Mouse (Mus musculus): ENCODE measurements at regions not wholly inside any gene's neighbourhood (a gene's known extent, or its start where the extent isn't known, plus 50 kb on each side); places are given as distances from the start of the nearest gene placed in this dataset.

DNA sequence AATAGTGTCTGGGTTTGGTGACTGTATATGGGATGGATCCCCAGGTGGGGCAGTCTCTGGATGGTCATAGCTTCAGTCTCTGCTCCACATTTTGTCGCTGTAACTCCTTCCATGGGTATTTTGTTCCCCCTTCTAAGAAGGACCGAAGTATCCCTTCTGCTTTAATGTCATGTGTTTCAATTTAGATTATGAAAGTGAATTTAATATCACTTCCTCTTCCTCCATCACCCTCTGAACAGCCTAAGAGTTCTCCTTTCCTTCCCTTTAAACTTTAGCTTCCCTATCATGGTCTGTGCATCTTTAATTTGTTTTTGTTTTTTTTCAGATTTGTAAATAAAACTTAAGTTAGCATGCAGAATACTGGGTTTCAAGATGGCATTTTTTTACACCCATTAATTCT lies 211.0 kb upstream of the Phyhipl start:
- POLR2A ChIA-PET = no interaction called here

GRCm38 (mm10) chr10:70864650-70865049 lies 208.9 kb upstream of the Phyhipl start:
- ChIA-PET CTCF (no interaction called here), POLR2A (no interaction called here)
- H3K27me3 ChIP-seq = no peaks in the 10 kb centered on the region
- no peak for DNase-seq (ENCODE audit: low read depth, low spot score)
- in situ Hi-C loops (cut with MboI; ENCODE audit: low pct_unique_long_range_greater_than_20kb) = no loop called here
- TF ChIP-seq CTCF (IDR thresholded peaks at IDR 0.05) = no peak
- ATAC-seq = no peak

More for the DNA sequence above, 211.0 kb upstream of the Phyhipl start:
- ATAC-seq (no peak), DNase-seq (ENCODE audit: low read depth, low spot score) (no peak)
- H3K27me3 ChIP-seq = no peaks in the 10 kb centered on the region
- in situ Hi-C loops (cut with MboI; ENCODE audit: low pct_unique_long_range_greater_than_20kb) = no loop called here
- CTCF ChIA-PET = interaction anchor here (1.5 kb wide), 1 partner anchor 10 kb away, joined by 4 read pairs; no protein-coding TSS in a partner anchor
- no peak for TF ChIP-seq CTCF (IDR thresholded peaks at IDR 0.05)

DNA sequence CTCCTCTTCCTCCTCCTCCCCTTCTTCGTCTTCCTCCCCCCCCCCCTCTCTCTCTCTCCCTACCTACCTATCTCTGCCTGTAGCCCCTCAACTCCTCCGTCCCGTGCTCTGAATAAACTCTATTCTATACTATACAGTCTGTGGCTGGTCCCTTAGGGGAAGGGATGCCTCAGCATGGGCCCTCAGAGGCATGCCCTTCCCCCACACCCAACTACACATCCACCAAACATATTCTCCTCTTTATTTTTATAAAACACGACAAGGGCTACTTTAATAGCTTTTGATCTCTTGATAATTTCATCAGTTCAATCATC lies 206.2 kb upstream of the Phyhipl start:
- TF ChIP-seq CTCF (IDR thresholded peaks at IDR 0.05) = no peak
- CTCF ChIA-PET = interaction anchor here (0.6 kb wide), 1 partner anchor 312 kb away, joined by 3 read pairs; no protein-coding TSS in a partner anchor
- in situ Hi-C loops (cut with MboI; ENCODE audit: low pct_unique_long_range_greater_than_20kb) = no loop called here
- POLR2A ChIA-PET = no interaction called here
- DNase-seq (ENCODE audit: low read depth, low spot score) (no peak), ATAC-seq (no peak)
- H3K27me3 ChIP-seq = no peaks in the 10 kb centered on the region

- in situ Hi-C loops (cut with MboI; ENCODE audit: low pct_unique_long_range_greater_than_20kb) = no loop called here
- DNase-seq (ENCODE audit: low read depth, low spot score) (no peak), ATAC-seq (no peak)
- CTCF ChIA-PET = interaction anchor here (0.6 kb wide), 1 partner anchor 313 kb away, joined by 3 read pairs; no protein-coding TSS in a partner anchor
- no peak for TF ChIP-seq CTCF (IDR thresholded peaks at IDR 0.05)
- no peaks in the 10 kb centered on the region for H3K27me3 ChIP-seq
- POLR2A ChIA-PET = no interaction called here
Measured at GRCm38 (mm10) chr10:70861131-70862021, 205.6 kb upstream of the Phyhipl start.

- no peaks in the 10 kb centered on the region for H3K27me3 ChIP-seq
- ChIA-PET CTCF (interaction anchor here (1.9 kb wide), 1 partner anchor 13 kb away, joined by 6 read pairs; no protein-coding TSS in a partner anchor), POLR2A (no interaction called here)
- no peak for ATAC-seq
- DNase-seq (ENCODE audit: low read depth, low spot score) = no peak
- no peak for TF ChIP-seq CTCF (IDR thresholded peaks at IDR 0.05)
- in situ Hi-C loops (cut with MboI; ENCODE audit: low pct_unique_long_range_greater_than_20kb) = no loop called here
Measured at GRCm38 (mm10) chr10:70857155-70857820, 201.5 kb upstream of the Phyhipl start.

GRCm38 (mm10) chr10:70855948-70856347 lies 200.2 kb upstream of the Phyhipl start:
- CTCF ChIA-PET = no interaction called here
- DNase-seq (ENCODE audit: low read depth, low spot score) = no peak
- POLR2A ChIA-PET = no interaction called here
- in situ Hi-C loops (cut with MboI; ENCODE audit: low pct_unique_long_range_greater_than_20kb) = no loop called here
- no peaks in the 10 kb centered on the region for H3K27me3 ChIP-seq
- ATAC-seq = no peak
- TF ChIP-seq CTCF (IDR thresholded peaks at IDR 0.05) = no peak

GRCm38 (mm10) chr10:70853614-70854013 lies 197.8 kb upstream of the Phyhipl start:
- in situ Hi-C loops (cut with MboI; ENCODE audit: low pct_unique_long_range_greater_than_20kb) = no loop called here
- POLR2A ChIA-PET = no interaction called here
- CTCF ChIA-PET = interaction anchor here (0.6 kb wide), 1 partner anchor 10 kb away, joined by 3 read pairs; no protein-coding TSS in a partner anchor
- no peaks in the 10 kb centered on the region for H3K27me3 ChIP-seq
- TF ChIP-seq CTCF (IDR thresholded peaks at IDR 0.05) = no peak
- ATAC-seq = no peak
- DNase-seq (ENCODE audit: low read depth, low spot score) = no peak

DNA sequence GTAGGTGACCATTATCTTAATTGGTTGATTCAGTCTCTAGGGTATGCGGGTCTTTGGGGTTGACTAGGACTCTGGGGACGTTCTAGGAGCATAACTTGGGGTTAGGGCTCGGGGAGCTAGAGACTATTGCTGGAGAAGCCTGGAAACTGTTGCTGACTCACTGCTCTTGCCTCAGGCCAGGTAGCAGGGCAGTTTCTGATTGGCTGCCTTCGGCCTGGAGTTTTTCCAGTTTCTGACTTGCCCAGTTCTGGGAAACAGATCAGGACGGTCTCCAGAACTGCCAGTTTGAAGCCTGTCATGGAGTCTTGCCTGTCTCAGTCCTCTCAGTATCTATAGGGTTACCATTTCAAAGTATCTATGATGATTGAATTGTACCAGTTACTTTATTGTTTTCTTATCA lies 192.4 kb upstream of the Phyhipl start:
- H3K27me3 ChIP-seq = no peaks in the 10 kb centered on the region
- CTCF ChIA-PET = no interaction called here
- DNase-seq (ENCODE audit: low read depth, low spot score) (no peak), ATAC-seq (no peak)
- POLR2A ChIA-PET = no interaction called here
- TF ChIP-seq CTCF (IDR thresholded peaks at IDR 0.05) = no peak
- in situ Hi-C loops (cut with MboI; ENCODE audit: low pct_unique_long_range_greater_than_20kb) = no loop called here

GRCm38 (mm10) chr10:70847341-70847882 lies 191.6 kb upstream of the Phyhipl start:
- H3K27me3 ChIP-seq = no peaks in the 10 kb centered on the region
- ChIA-PET POLR2A (interaction anchor here (0.6 kb wide), 1 partner anchor 350 kb away, joined by 4 read pairs; no protein-coding TSS in a partner anchor), CTCF (no interaction called here)
- no peak for DNase-seq (ENCODE audit: low read depth, low spot score)
- ATAC-seq = no peak
- in situ Hi-C loops (cut with MboI; ENCODE audit: low pct_unique_long_range_greater_than_20kb) = no loop called here
- no peak for TF ChIP-seq CTCF (IDR thresholded peaks at IDR 0.05)

DNA sequence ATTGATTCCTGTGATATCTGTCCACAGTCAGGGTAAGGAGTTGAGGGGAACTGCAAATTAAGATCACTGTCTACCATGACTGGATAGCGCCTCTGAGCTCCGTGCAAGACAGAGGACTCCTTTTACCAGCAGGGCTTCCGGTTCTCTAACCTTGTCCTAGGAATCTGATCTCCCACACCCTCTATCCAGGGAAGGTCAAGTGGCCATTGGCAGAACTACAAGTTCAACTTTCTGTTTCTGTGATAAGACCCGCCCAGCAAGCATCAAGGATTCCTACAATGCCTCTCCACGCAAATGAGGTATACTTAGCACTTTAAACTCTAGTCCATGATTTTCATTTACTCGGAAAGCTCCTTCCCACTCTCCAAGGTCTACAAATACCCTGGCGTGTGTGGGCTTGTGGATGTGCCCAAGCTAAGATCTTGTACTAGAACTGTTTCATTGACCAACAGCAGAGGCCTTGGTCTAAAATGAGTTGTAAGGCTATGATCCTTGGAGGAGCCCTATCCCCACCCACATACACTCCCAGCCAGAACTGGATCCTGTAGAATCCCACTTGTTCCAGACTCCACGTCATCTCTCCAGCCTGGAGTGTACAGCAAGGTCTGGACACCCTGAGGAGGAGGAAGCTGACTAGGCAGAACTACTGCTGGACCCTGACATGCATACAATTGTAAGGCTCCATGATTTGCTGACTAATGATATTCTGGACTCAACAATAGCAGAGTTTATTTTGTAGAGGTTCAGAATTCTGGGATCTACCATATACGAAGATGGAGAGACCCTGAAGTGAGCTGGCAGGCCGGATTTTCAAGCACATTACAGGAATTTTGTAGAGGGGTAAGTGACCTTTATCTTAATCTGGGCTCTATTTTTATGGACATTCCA lies 190.8 kb upstream of the Phyhipl start:
- ATAC-seq = no peak
- in situ Hi-C loops (cut with MboI; ENCODE audit: low pct_unique_long_range_greater_than_20kb) = no loop called here

More for the DNA sequence above, 190.8 kb upstream of the Phyhipl start:
- CTCF ChIA-PET = no interaction called here
- no peaks in the 10 kb centered on the region for H3K27me3 ChIP-seq
- POLR2A ChIA-PET = interaction anchor here (0.6 kb wide), 1 partner anchor 351 kb away, joined by 4 read pairs; no protein-coding TSS in a partner anchor
- no peak for TF ChIP-seq CTCF (IDR thresholded peaks at IDR 0.05)
- DNase-seq (ENCODE audit: low read depth, low spot score) = no peak

Data from Patski (cell line).